Mouse (Mus musculus) intestine, embryonic 16.5 days (tissue): Measurements from ENCODE around the gene Gpr18. TPM values are rescaled to one million over a fixed set of nuclear protein-coding genes. Genes with fewer than 3 reads are reported as not detected.

Source experiments
- ATAC-seq: fragments of 200-750 bp; cut with Nextera tagmentation; 2 replicates; pipeline ENCODE4 v1.8.0; 2017; ENCODE audit warnings: moderate TSS enrichment, moderate library complexity
- H3K27ac ChIP-seq: fragments of 300-500 bp; sonication (generic); 2 replicates; pipeline ENCODE4 v1.5.1; 2014; ENCODE audit warnings: mild to moderate bottlenecking, low read length
- H3K27me3 ChIP-seq: fragments of 300-500 bp; sonication (generic); replicated peaks from 2 replicates; pipeline ENCODE4 v1.6.1; 2014; ENCODE audit warnings: low read length, control low read depth, mixed read lengths; ENCODE audit not compliant: control insufficient read depth, insufficient read depth
- H3K36me3 ChIP-seq: fragments of 300-500 bp; sonication (generic); 2 replicates; pipeline ENCODE4 v1.6.1; 2014; ENCODE audit warnings: low read length, control low read depth; ENCODE audit not compliant: control insufficient read depth, insufficient read depth
- H3K4me1 ChIP-seq: fragments of 300-500 bp; sonication (generic); 2 replicates; pipeline ENCODE4 v1.6.1; 2014; ENCODE audit warnings: low read length, control low read depth, mixed read lengths; ENCODE audit not compliant: control insufficient read depth, insufficient read depth
- H3K4me2 ChIP-seq: fragments of 300-500 bp; sonication (generic); 2 replicates; pipeline ENCODE4 v1.6.1; 2014; ENCODE audit warnings: low read depth, low read length, control low read depth
- H3K4me3 ChIP-seq: fragments of 300-500 bp; sonication (generic); 2 replicates; pipeline ENCODE4 v1.5.1; 2014; ENCODE audit warnings: mild to moderate bottlenecking, low read length
- H3K9ac ChIP-seq: fragments of 300-500 bp; sonication (generic); 2 replicates; pipeline ENCODE4 v1.6.1; 2014; ENCODE audit warnings: low read depth, low read length
- H3K9me3 ChIP-seq: fragments of 300-500 bp; sonication (generic); 2 replicates; pipeline ENCODE4 v1.6.1; 2016; ENCODE audit warnings: low read length, control low read depth; ENCODE audit not compliant: control insufficient read depth
- WGBS: fragments of 180-500 bp; shearing (Covaris S2); extraction: QIAGEN DNeasy Blood & Tissue Kit; methylation state at CpG from one replicate; pipeline ENCODE4 v1.1.7; 2014; 5-methylcytosine and 5-hydroxymethylcytosine counted together
- polyA plus RNA-seq: library from polyadenylated mRNA; unstranded; fragments of >200 nt; fragmentation: Nextera tagmentation; extraction: Ambion mirVana; gene quantifications from 2 replicates; pipeline ENCODE4 v1.2.1, GENCODE M21; 2015

The Gpr18 gene
- polyA plus RNA-seq, 1 experiment from 2014 or later = 0.34 TPM

DNA sequence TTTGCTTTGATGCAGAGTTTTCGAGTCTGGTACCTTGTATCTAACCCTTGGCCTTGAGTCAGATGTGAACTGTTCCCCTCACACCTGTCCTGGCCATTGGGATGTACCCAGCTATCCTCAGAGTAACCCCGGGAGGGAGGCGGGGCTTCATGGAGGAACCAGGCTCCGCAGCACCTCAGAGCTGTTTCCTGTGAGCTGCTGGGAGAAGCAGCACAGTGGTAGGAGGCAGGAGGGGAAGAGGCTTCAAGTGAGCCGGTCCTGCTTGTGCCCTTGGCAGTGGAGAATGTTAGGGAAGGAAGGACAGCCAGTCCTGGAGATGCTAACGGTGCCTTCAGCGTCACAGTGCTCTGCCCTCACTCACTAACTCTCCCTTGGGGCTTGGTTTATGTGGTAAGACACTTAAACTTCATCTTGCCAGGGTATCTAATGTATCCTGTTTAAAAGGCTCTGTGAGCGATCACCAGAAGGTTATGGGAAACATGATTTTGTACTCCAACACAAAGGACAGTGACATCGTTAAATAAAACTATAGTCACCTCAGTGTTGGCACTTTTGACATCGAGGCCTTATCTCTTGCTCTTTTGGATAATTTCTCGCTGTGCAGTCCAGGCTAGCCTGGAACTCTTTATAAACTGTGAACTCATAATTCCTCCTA is 22.1 kb upstream of the Gpr18 start:
- Histone ChIP-seq H3K27me3 (no peaks in the 10 kb centered on the region), H3K27ac (no peak overlapping the region), H3K9me3 (peaks cover 5% of the 10 kb centered on the region; the same call in 1 of the 2 replicates), H3K36me3 (no peaks in the 10 kb centered on the region), H3K4me1 (no peaks in the 10 kb centered on the region), H3K9ac (no peak overlapping the region), H3K4me3 (no peak overlapping the region), H3K4me2 (no peak overlapping the region)
- WGBS = 77% methylated on average over 11 of the region's 11 CpGs
- ATAC-seq = no peak

DNA sequence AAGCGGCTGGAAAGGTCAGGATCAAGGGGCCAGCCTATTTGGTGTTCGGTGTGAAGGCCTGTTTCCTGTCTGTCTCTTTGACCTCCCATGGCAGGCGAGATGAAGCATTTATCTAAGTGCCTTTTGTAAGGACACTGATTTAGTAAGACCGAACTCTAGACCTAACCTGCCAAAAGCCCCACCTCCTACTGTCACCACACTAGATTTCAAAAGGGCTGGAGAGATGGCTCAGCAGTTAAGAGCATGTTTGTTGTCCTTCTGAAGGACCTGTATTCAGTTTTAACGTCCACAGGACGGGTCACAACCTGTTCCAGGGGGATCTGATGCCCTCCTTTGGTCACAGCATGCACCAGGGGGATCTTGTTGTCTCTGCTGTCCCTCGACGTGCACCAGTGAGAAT is 21.3 kb upstream of the Gpr18 start:
- H3K9ac ChIP-seq = no peak overlapping the region
- H3K4me3 ChIP-seq = no peak overlapping the region
- H3K9me3 ChIP-seq = peaks cover 5% of the 10 kb centered on the region; the same call in 1 of the 2 replicates
- H3K27ac ChIP-seq = no peak overlapping the region
- H3K27me3 ChIP-seq = no peaks in the 10 kb centered on the region
- no peaks in the 10 kb centered on the region; the same call in 1 of the 2 replicates for H3K4me1 ChIP-seq
- H3K36me3 ChIP-seq = no peaks in the 10 kb centered on the region
- no peak for ATAC-seq
- WGBS = 75% methylated on average over 8 of the region's 8 CpGs
- no peak overlapping the region for H3K4me2 ChIP-seq

DNA sequence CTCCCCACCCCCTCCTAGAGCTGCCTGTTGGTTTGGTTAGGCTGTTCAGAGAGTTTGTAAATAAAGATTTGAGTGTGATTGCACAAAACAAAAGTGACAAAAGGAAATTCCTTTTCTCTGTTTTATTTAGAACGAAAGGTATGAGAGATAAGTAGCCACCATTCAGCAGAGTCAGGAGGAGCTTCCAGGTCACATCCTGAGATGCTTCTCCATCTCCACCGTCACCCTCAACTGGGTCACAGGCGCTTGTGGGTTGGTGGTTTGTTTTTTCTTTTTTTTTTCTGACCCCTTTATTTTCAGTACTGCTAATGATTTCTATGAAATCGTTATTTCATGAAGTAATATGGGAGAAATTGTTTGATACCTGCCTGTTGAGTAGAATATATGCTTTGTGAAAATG is 20.8 kb upstream of the Gpr18 start:
- no peak overlapping the region for H3K27ac ChIP-seq
- H3K9me3 ChIP-seq = peaks cover 5% of the 10 kb centered on the region; the same call in 1 of the 2 replicates
- no peak overlapping the region for H3K4me2 ChIP-seq
- H3K4me3 ChIP-seq = no peak overlapping the region
- no peaks in the 10 kb centered on the region for H3K36me3 ChIP-seq
- H3K27me3 ChIP-seq = no peaks in the 10 kb centered on the region
- H3K9ac ChIP-seq = no peak overlapping the region
- no peak for ATAC-seq
- H3K4me1 ChIP-seq = peaks cover 4% of the 10 kb centered on the region; the same call in 1 of the 2 replicates
- WGBS = 90% methylated on average over 4 of the region's 4 CpGs

DNA sequence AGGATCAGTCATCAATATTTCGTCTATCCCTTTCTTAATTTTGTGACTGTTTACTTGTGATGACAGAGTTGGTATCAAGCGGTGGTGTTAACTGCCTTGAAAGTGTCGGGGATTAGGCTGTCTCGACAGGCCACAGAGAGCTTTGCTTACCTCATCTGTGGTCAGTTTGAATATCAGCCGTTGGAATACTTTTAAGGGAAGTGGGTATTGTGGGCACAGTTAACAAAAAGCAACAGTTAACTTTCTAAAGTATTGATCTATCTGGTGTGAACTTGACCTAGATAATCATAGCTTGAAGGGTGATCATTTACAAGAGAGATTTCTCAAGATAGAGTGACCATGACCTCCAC is 19.0 kb upstream of the Gpr18 start:
- no peaks in the 10 kb centered on the region for H3K36me3 ChIP-seq
- no peak overlapping the region for H3K27ac ChIP-seq
- no peak overlapping the region for H3K9ac ChIP-seq
- no peak overlapping the region for H3K4me2 ChIP-seq
- ATAC-seq = no peak
- peaks cover 4% of the 10 kb centered on the region; the same call in 1 of the 2 replicates for H3K4me1 ChIP-seq
- 86% methylated on average over 5 of the region's 5 CpGs for WGBS
- H3K27me3 ChIP-seq = no peaks in the 10 kb centered on the region
- H3K4me3 ChIP-seq = no peak overlapping the region
- peaks cover 5% of the 10 kb centered on the region; the same call in 1 of the 2 replicates for H3K9me3 ChIP-seq

DNA sequence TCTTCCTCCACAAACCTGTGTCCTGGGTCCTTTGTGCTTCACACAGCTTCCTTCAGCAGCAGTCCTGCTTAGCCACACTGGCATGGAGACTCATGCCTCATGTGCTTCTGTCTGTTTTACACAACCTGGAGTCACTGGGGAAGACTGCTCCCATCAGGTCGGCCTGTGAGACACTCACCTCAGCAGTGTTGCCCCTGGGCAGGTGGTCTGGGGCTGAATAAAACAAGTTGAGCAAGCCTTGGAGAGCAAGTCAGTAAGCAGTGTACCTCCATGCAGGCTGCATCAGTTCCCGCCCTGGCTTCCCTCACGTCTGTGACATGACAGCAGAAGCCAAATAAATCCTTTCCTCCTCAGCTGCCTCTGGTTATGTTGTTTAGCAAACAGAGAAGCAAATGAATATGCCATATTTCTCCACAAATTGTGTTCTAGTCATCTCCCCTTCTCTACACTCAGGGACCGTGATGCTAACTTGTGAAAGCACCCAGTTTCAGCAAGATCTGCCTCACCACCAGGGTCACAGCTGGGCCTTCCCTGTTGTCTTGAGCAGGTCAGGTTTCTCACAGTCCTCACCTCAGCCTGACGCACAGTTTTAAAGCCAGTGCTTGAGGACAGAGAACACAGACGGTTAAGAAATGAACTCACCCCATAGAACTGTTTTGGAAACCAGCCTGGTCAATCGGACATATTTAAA is 18.5 kb upstream of the Gpr18 start:
- H3K27ac ChIP-seq = no peak overlapping the region
- no peak overlapping the region for H3K9ac ChIP-seq
- H3K4me3 ChIP-seq = no peak overlapping the region
- peaks cover 5% of the 10 kb centered on the region; the same call in 1 of the 2 replicates for H3K9me3 ChIP-seq
- no peaks in the 10 kb centered on the region for H3K36me3 ChIP-seq
- 85% methylated on average over 7 of the region's 7 CpGs for WGBS
- ATAC-seq = no peak
- no peak overlapping the region for H3K4me2 ChIP-seq
- no peaks in the 10 kb centered on the region for H3K27me3 ChIP-seq
- peaks cover 4% of the 10 kb centered on the region; the same call in 1 of the 2 replicates for H3K4me1 ChIP-seq

DNA sequence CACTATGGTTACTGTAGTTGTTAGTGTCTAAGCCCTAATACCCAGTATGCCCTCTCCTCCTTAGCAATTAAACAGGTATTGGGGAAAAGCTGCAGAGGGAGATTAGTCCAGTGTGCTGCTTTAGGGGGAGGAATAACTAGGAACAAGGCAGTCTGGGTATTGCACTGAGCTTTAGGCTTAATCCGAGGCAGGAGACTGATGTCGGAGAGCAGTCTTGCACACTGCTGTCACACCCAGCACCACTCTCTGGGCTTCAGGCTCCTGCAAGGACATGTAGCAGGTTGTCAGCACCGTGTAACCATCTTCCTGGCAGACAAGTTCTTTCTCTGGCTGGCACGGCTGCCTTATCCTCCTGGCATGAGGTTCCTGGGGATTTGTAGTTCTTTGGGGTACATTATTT is 16.6 kb upstream of the Gpr18 start:
- no peak overlapping the region for H3K27ac ChIP-seq
- no peak overlapping the region for H3K4me2 ChIP-seq
- H3K9me3 ChIP-seq = peaks cover 5% of the 10 kb centered on the region; the same call in 1 of the 2 replicates
- H3K9ac ChIP-seq = no peak overlapping the region
- ATAC-seq = no peak
- H3K36me3 ChIP-seq = no peaks in the 10 kb centered on the region
- no peaks in the 10 kb centered on the region for H3K27me3 ChIP-seq
- 82% methylated on average over 4 of the region's 4 CpGs for WGBS
- no peak overlapping the region for H3K4me3 ChIP-seq
- H3K4me1 ChIP-seq = peaks cover 4% of the 10 kb centered on the region; the same call in 1 of the 2 replicates

DNA sequence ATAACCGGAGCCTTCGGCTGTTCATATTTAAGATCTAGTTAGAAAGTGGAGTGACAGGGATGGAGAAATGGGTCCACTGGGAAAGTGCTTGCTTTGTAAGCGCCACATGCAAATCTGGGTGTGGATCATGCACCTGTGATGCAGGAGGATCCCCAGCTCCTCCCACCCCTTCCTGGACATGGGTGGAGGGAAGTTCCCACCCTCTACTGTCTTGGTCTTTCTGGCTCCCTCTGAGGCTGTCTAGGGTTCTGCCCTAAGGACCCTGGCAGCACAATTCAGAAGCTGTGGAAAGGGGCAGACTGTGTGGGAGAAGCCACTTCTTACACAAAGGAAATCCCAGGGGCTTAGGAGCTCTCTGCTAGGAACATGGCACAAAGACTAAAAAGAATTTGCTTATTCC is 16.0 kb upstream of the Gpr18 start:
- peaks cover 5% of the 10 kb centered on the region; the same call in 1 of the 2 replicates for H3K9me3 ChIP-seq
- 93% methylated on average over 3 of the region's 3 CpGs for WGBS
- no peak for ATAC-seq

DNA sequence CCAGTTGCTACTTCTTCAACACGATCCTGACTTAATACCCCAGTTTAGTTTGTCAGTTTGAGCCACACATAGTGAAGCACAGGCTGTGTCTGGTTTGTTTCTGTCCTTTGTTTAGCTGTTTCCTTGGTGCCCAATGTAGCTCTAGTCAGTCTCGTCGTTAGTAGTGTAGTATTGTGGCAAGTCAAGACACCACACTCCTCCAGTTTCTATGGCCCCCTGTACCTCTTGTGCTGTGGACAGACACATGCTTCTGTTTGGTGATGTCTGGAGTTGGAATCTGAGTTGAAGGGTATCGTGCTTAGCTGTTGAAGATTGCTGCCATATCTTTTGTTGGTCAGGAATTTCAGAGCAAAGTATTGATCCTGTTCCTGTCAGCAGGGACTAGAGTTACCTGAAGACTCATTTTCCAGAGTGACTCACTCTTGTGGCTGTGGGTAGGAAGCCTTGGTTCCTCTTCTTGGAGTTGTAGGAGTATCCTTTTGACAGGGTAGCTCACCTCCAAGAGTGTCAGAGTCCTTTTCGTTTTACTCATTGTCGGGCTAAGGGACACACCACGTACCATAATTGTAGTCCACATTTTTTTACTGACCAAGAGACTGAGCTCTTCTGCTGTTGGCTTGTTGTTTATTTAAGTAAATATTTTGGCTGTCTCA is 15.3 kb upstream of the Gpr18 start:
- Histone ChIP-seq H3K27me3 (no peaks in the 10 kb centered on the region), H3K4me3 (no peak overlapping the region), H3K9ac (no peak overlapping the region), H3K9me3 (peaks cover 5% of the 10 kb centered on the region; the same call in 1 of the 2 replicates), H3K4me2 (no peak overlapping the region), H3K4me1 (peaks cover 4% of the 10 kb centered on the region; the same call in 1 of the 2 replicates), H3K36me3 (no peaks in the 10 kb centered on the region), H3K27ac (no peak overlapping the region)
- no peak for ATAC-seq
- 70% methylated on average over 7 of the region's 7 CpGs for WGBS

More for the DNA sequence above, 16.0 kb upstream of the Gpr18 start:
- H3K27me3 ChIP-seq = no peaks in the 10 kb centered on the region
- H3K9ac ChIP-seq = no peak overlapping the region; the same call in 1 of the 2 replicates
- no peak overlapping the region for H3K4me2 ChIP-seq
- peaks cover 4% of the 10 kb centered on the region; the same call in 1 of the 2 replicates for H3K4me1 ChIP-seq
- H3K4me3 ChIP-seq = no peak overlapping the region
- H3K36me3 ChIP-seq = no peaks in the 10 kb centered on the region
- H3K27ac ChIP-seq = no peak overlapping the region

DNA sequence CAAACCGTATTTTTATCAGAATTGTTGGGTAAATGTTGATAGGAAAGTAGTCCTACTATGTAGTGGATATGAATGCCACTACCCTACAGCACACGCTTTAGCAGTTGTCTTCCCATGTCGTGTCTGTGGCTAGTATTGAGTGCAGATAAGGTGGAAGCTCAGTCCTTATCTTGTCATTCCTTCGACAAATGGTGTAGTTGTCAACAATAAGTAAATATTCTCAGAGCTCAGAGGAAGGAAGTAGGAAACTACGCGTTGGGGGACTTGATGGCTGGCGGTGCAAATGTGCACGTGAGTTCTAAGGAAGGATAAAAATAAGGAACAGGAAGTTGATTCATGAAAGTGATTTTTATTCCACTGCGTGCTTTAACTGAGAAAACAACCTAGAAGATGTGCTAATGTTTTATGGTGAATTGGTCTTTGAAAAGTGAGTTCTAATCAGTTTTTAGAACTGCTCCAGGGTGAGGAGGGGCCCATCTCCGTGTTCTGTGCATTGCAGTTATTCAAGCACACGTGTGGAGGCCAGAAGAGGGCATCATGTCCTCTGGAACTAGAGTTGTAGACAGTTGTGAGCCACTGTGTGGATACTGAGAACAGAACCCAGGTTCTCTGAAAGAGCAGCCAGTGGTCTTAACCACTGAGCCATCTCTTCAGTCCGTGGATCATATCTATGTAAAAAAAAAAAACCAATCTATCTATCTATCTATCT is 13.8 kb upstream of the Gpr18 start:
- peaks cover 4% of the 10 kb centered on the region; the same call in 1 of the 2 replicates for H3K4me1 ChIP-seq
- H3K9ac ChIP-seq = no peak overlapping the region
- WGBS = 76% methylated on average over 12 of the region's 12 CpGs
- no peak overlapping the region for H3K27ac ChIP-seq
- no peaks in the 10 kb centered on the region for H3K27me3 ChIP-seq
- H3K4me3 ChIP-seq = no peak overlapping the region
- H3K9me3 ChIP-seq = no peaks in the 10 kb centered on the region
- no peak overlapping the region for H3K4me2 ChIP-seq
- H3K36me3 ChIP-seq = no peaks in the 10 kb centered on the region
- peak; percentile 54; the same call in 1 of the 2 replicates for ATAC-seq
